8 mouse cellular contexts compared by ENCODE assay signal in the genomic region with DNA sequence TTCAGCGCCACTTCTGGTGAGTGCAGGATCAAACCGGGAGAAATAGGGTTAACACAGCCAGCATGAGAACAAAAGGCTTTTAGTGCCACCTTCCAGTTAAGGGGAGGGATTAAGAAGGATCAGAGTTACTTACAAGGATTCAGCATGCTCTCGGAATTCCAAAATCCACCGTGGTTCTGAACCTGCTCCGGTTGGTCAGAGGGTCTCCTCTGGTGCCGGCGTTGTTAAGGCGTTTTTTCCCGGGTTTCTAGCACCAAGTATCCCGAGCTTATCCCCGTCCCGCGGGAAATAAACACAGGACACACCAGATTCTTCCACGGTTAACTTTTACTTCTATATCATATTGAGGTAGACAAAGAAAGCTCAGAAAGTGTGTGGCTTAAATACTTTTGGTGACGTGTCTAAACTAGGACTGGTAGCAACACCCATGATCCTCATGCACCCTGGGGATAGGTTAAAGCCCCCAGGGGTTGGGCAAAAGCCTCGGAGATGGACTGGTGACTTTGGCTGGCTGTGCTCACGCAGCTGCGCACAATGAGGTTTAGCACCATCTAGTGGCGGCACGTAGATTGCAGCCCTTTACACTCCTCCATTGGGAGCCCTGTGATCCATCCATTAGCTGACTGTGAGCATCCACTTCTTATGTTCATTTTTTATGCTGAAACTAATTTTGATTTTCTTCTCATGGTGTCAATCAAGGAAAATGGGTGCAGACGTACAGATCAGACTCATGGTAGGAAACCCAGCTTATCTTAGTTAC. TPM values are rescaled to one million over a fixed set of nuclear protein-coding genes. Genes with fewer than 3 reads are reported as not detected.
A peak's percentile ranks its signal among the peaks of the same experiment; 100 is the strongest.
DNase-seq lines count a peak whose midpoint lies in the region; ATAC-seq and TF ChIP-seq lines count a peak whose summit lies in the region.
"Not testable (repeated sequence)": the region's sequence is repeated elsewhere in the genome, so short reads cannot be mapped to it uniquely, and the experiment has no call there.

No protein-coding gene starts in this region.

- not testable (repeated sequence) for H3K9me3 ChIP-seq in ES-Bruce4 (replicated peaks; ENCODE audit: control insufficient read depth, insufficient read depth, low read length, poor library complexity, severe bottlenecking); hindbrain, embryonic 10.5 days; liver, embryonic 12.5 days (replicated peaks)

- not testable (repeated sequence) for H3K4me1 ChIP-seq in ES-Bruce4 (ENCODE audit: control insufficient read depth, insufficient read depth, low read length); hindbrain, embryonic 10.5 days (replicated peaks); liver, embryonic 12.5 days

- TF ChIP-seq EP300 in ES-Bruce4 (IDR thresholded peaks at IDR 0.05; ENCODE audit: insufficient read depth, low read depth, low read length) = not testable (repeated sequence)

- not testable (repeated sequence) for H3K27me3 ChIP-seq in ES-Bruce4 (ENCODE audit: control insufficient read depth, insufficient read depth, low read length, poor library complexity, severe bottlenecking); hindbrain, embryonic 10.5 days (ENCODE audit: insufficient read depth, poor library complexity, severe bottlenecking); liver, embryonic 12.5 days (replicated peaks); myocyte (ENCODE audit: control insufficient read depth, insufficient read depth, insufficient read length)

- H3K4me3 ChIP-seq in ES-Bruce4 (ENCODE audit: low read depth, low read length) = peak overlapping the region; percentile 49
- H3K4me3 ChIP-seq in hindbrain, embryonic 10.5 days = peak overlapping the region; percentile 46
- peak overlapping the region; percentile 44 for H3K4me3 ChIP-seq in liver, embryonic 12.5 days
- H3K4me3 ChIP-seq in myocyte = peak overlapping the region; percentile 11

- not testable (repeated sequence) for TF ChIP-seq CTCF in ES-Bruce4 (IDR thresholded peaks at IDR 0.05; ENCODE audit: low read depth, low read length)

- peak; percentile 71 to 73 for DNase-seq in cerebellum, postnatal 10 days
- DNase-seq in frontal cortex, postnatal 36 days (ENCODE audit: low spot score in 2 of 2) = peak; percentile 43 to 63
- not testable (repeated sequence) for DNase-seq in hindbrain, embryonic 10.5 days (ENCODE audit: low spot score)
- peak; percentile 1 for DNase-seq in large intestine, adult 2 months (ENCODE audit: low read depth, low spot score)
- DNase-seq in spleen, postnatal 4 days (ENCODE audit: low spot score in 2 of 2) = peak; percentile 45 to 70

- H3K27ac ChIP-seq in ES-Bruce4 (ENCODE audit: insufficient read depth, low read length); liver, embryonic 12.5 days: not testable (repeated sequence)
- peak overlapping the region; percentile 62; the same call in 1 of the 2 replicates for H3K27ac ChIP-seq in hindbrain, embryonic 10.5 days

- not testable (repeated sequence) for H3K36me3 ChIP-seq in ES-Bruce4 (ENCODE audit: control insufficient read depth, insufficient read depth, low read length, poor library complexity, severe bottlenecking); hindbrain, embryonic 10.5 days; liver, embryonic 12.5 days; myocyte (ENCODE audit: control insufficient read depth, insufficient read depth)

- H3K4me2 ChIP-seq in liver, embryonic 12.5 days = peak overlapping the region; percentile 61
- H3K4me2 ChIP-seq in myocyte (ENCODE audit: low read depth) = peak overlapping the region; percentile 56

- peak; percentile 71 for ATAC-seq in liver, embryonic 12.5 days

- H3K79me2 ChIP-seq in myocyte (ENCODE audit: control insufficient read depth, insufficient read depth) = not testable (repeated sequence)

- not testable (repeated sequence) for H3K9ac ChIP-seq in ES-Bruce4 (ENCODE audit: low read depth, poor library complexity, severe bottlenecking); liver, embryonic 12.5 days

- not testable (repeated sequence) for H3ac ChIP-seq in myocyte (ENCODE audit: control insufficient read depth, insufficient read length)

- TF ChIP-seq POLR2A in ES-Bruce4 (IDR thresholded peaks at IDR 0.05; ENCODE audit: insufficient read depth, low read length); myocyte (IDR thresholded peaks at IDR 0.05; ENCODE audit: insufficient read length, low read depth): not testable (repeated sequence)

- 15% methylated on average over 19 of the region's 21 CpGs for WGBS in hindbrain, embryonic 10.5 days
- 16% methylated on average over 19 of the region's 21 CpGs for WGBS in large intestine, adult 2 months
- WGBS in liver, embryonic 12.5 days (ENCODE audit: insufficient replicate concordance) = 15% methylated on average over 19 of the region's 21 CpGs

RNA-seq across cellular contexts. Expression of gene Scgb2a2, which starts 10.6 kb away (rescaled TPM):
- polyA plus RNA-seq in ES-Bruce4 (2011; ENCODE audit: insufficient read depth, insufficient read length, low read depth, missing spikeins) = not detected in 2 replicates
- not detected in 2 replicates for polyA plus RNA-seq in hindbrain, embryonic 10.5 days (2016; fragmentation: Nextera tagmentation; extraction: Ambion mirVana)
- not detected in 2 replicates for polyA plus RNA-seq in large intestine, adult 2 months (2012; rRNA removed)
- not detected in 2 replicates for polyA plus RNA-seq in liver, embryonic 12.5 days (2016; fragmentation: Nextera tagmentation; extraction: Ambion mirVana)
- not detected for polyA plus RNA-seq in myocyte (2012; fragmentation: generic; extraction: Trizol)
